Mouse (Mus musculus): ENCODE data around the gene Cd8a.

DNA sequence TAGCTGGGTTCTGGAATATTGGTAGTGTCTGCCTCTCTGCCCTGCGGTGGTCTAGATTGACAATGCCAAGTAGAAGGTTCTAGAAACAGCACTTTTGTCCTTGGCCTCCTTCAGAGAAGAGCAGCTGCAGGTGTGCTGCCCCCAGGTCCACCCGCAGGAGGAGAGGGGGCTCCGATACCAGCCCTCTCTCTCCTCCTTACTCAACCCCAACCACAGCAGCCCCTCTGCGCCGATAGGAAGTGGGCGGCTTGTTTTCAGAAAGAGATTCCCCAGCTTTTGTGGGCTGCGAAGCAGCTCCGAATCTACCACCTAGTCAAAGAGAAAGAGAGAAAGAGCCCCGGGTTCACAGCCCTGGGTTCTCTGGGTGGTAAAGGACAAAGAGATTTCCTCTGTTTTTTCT lies 32.0 kb upstream of the Cd8a start:
- TF ChIP-seq CTCF (IDR thresholded peaks at IDR 0.05; ENCODE audit: low read depth) (no peak), EP300 (IDR thresholded peaks at IDR 0.05; ENCODE audit: low read depth) (no peak)
